Mouse (Mus musculus) testis, postnatal 14 days (tissue): ENCODE results near the gene Map7d1.

Experiments used
- DNase-seq: peaks from one replicate; pipeline ENCODE4 v3.0.0; 2021; ENCODE audit warnings: low spot score

Map7d1 gene

GRCm38 (mm10) chr4:126262119-126262807 is 6.1 kb upstream of the Map7d1 start, which contains the start of gene Trappc3:
Gene Trappc3, plus strand, starts transcription at chr4:126262325.
- DNase-seq = peak; percentile 98

- DNase-seq = no peak
Measured at GRCm38 (mm10) chr4:126261675-126262074, 5.5 kb upstream of the Map7d1 start.

GRCm38 (mm10) chr4:126261266-126261665 is 5.1 kb upstream of the Map7d1 start:
- DNase-seq = no peak

DNA sequence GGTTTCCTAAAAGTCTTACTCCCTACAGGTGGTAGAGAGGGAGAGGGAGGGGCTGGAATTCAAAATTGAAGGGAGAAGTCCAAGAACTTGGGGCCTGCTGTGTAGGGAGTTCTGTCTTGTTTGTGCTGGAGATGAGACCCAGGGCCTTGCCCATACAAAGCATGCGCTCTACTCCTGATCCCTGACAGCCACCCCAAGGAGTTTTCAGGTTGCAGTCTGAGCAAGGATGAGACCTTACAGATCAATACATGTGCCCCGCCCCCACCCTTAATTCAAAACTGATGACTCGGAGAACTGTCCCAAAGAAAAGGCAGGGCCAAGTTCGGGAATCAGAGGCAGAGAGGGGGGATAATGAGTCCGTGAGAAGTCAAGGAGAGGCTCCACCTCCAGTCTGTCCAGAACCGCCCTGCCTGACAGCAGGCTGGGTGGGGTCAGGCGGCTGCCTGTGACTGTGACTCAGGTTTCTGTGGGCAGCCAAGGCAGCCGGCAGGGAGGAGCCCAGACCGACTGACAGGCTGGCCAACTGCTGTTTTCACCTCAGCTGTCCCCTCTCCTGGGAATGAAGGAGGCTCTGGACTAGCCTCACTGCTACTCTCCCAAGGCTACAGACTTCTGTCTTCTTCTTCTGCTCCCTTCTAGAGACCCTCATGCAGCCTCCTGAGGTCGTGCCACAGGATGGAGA is 4.5 kb upstream of the Map7d1 start:
- peak; percentile 75 for DNase-seq

DNA sequence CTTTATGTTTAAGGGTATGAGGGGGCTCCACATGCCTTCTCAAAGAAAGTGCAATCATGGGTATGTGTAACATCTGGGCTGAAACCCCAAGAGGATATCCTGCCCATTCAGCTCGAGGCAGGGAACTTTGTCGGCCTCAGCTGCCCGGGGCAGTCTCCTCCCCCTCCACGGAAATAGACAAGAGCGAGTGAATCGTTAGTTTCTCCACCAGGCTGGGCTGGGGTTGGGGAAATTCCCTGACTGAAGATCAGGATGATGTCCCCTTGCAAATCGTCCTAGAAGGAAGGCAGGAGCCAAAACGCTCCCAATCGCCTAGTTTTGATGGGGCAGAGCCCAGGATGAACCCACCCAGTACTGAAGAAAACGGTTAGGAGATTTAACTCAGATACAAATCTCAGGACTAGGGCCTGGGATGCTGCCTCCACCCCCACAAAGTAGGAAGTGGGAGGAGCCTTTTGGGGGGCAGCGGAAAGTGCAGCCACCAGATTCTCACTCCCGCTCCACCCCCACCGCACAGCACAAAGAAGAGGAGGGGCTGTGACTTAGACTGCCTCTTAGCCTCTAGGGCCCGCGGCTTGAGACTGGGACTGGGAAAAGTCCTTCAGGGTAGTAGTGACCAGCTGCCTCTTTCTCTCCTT is 3.5 kb upstream of the Map7d1 start:
- DNase-seq = peak; percentile 77

DNA sequence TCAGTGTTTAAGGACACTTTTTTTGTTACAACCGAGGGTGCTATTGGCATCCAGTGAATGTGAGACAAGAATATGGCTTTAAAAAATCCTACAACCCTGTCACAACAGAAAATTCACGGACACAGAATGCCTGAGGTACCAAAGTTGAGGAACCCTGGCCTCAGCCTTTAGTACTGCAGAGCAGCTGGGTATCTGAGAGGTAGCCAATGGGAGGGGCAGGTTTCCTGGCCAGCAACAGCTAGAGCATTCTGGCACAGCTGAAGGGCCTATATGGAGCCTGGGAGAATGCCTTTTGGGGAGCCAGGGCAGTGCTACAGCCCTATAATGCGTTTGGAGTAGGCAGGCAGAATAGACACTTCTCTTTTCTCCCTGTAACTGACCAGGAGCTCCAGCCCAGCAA is 2.9 kb upstream of the Map7d1 start:
- no peak for DNase-seq

DNA sequence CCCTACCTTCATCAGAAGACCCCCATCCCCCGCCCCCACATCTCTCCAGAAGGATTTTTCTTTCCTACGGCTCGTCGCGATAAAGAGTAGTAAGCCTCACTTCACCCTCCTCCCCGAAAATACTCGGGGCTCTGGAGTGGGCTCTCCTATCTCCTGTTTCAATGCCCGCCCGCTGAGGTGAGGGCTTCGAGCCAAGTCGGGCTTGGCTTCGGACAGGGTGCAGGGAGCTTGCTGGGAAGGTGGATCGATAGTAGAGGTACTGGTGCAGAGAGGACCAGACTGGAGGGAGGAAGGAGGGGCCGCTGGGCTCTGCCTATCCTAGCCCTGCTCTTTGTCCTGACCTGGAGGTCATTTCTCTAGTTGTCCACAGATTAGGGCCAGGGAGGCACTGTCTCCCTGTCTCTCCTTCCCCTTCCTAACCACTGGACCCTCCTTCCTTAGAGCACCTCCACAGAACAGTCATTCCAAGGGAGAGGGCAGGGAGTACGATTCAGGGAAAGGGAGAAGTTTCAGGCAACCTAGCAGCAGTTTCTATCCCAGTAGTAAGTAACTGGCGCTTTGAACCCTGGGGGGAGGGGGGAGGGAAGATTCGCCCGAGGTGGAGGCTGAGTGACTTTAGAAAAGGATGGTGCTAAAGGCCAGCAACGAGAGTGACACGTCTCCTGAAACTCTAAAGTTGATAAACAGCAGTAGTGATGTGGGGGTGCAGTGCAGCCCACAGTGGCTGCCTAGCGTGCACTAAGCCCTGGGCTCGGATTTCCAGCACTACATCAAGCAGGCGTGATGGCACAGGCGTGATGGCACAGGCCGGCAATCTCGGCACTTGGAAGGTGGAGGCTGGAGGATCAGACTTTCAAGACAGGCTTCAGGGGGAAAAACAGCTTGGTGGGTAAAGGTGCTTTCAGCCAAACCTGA is 1.1 kb upstream of the Map7d1 start:
- peak; percentile 46 for DNase-seq

GRCm38 (mm10) chr4:126255113-126256001 is 786 bp downstream of the Map7d1 start:
- peak; percentile 49 for DNase-seq

DNA sequence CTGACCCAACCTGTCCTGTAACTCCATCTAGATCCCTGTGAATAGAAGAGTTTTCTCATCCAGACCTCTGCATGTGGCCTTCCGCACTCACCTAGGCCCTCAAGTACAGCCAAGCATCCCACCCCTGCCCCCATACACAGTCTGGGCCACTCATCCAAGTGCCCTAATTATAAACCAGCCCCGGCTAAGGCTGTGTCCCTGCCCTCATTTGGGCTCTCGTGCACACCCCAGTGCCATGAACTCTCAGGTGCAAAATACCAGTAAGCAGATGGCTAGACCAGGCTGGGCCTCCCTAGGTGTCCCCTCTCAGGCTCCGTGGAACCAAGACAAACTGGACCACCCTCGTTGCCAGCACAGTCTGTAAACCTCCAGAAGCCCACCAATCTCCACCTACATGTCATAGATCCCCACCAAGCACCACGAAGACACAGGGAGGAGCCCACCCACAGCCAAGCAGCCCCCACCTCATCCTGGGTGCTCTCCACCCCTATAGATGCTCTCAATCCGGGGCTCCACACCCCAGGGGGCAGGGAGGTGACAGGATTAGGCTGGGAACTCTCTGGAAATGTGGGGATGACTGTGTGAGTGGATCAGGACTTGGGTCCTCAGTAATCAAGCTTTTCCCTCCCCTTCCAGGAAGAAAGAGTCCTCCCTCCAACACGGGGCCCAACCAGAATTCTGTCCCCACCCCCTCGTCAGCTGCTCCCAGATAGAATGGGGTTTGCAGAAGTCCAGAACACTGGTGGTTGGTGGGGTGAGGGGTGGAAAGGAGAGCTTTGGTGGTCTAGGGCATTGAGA is 1.6 kb downstream of the Map7d1 start:
- no peak for DNase-seq

DNA sequence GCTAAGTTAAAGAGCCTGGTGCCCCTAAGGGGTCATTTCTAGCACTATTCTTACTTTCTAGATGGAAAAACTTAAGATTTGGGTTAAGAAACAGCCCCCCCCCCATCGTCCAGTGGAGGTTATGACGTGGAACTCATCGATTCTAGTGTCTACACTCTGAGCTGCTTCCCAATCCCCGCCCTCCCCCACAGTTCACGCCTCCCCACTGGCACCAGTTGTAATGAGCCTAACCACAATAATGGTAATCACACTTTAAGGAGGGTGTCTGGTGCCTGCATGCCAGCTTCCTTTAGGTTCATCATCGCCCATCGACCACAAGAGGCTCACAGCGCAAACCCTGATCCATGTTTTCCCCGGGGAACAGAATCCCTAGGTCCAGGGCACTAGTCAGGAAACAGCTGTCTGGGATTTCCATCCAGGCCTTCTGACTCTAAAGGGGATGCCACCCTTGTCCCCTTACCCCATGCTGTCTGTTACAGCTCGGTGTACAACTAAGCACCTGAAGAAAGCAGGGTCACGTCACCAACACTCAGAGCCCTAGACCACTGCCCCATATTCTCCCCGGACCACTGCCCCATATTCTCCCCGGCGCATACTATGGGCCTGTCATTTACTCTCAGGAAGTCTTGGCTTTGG is 2.4 kb downstream of the Map7d1 start:
- no peak for DNase-seq

- no peak for DNase-seq
Measured at GRCm38 (mm10) chr4:126252411-126253237, 3.5 kb downstream of the Map7d1 start.

- no peak for DNase-seq
Measured at GRCm38 (mm10) chr4:126251655-126252254, 4.4 kb downstream of the Map7d1 start.

- no peak for DNase-seq
Measured at GRCm38 (mm10) chr4:126250659-126251058, 5.5 kb downstream of the Map7d1 start.

GRCm38 (mm10) chr4:126248261-126248868 is 7.8 kb downstream of the Map7d1 start:
- DNase-seq = no peak

- no peak for DNase-seq
Measured at GRCm38 (mm10) chr4:126246202-126246889, 9.8 kb downstream of the Map7d1 start.

DNA sequence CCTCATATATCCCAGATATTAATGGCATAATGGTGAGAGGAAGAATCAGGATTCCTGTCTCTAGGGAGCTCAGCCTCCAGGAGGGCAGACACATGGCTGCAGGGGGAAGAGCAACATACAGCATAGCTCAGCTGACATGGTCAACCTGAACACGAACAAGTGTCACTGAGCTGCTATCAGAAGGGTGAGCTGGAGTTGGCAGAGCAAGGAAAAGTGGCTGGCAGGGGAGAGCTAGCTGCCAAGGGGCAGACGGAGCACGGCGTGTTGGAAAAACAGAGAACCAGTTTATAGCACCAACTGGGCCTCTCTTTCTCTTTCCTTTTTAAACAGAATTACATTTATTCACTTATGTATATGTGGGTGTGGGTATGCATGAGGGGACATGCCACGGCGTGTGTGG is 13.6 kb downstream of the Map7d1 start:
- DNase-seq = no peak

- no peak for DNase-seq
Measured at GRCm38 (mm10) chr4:126241956-126242355, 14.2 kb downstream of the Map7d1 start.
